Mouse (Mus musculus) stomach, embryonic 14.5 days (tissue): Measurements from ENCODE around the gene Surf4. TPM values are rescaled to one million over a fixed set of nuclear protein-coding genes. Genes with fewer than 3 reads are reported as not detected.

Experiments used
- ATAC-seq: fragments of 200-750 bp; cut with Nextera tagmentation; 2 replicates; pipeline ENCODE4 v1.8.0; 2017; ENCODE audit warnings: low read depth, moderate TSS enrichment; ENCODE audit not compliant: insufficient number of reproducible peaks, insufficient read depth, low FRiP score
- H3K27ac ChIP-seq: fragments of 300-500 bp; sonication (generic); 2 replicates; pipeline ENCODE4 v1.5.1; 2014; ENCODE audit warnings: mild to moderate bottlenecking, low read length, moderate library complexity, mixed read lengths
- H3K27me3 ChIP-seq: fragments of 300-500 bp; sonication (generic); 2 replicates; pipeline ENCODE4 v1.6.1; 2014; ENCODE audit warnings: low read length, control low read depth, mixed read lengths; ENCODE audit not compliant: control insufficient read depth, insufficient read depth
- H3K36me3 ChIP-seq: fragments of 300-500 bp; sonication (generic); 2 replicates; pipeline ENCODE4 v1.6.1; 2014; ENCODE audit warnings: mild to moderate bottlenecking, control low read depth, low read length, moderate library complexity, mixed read lengths; ENCODE audit not compliant: control insufficient read depth, insufficient read depth
- H3K4me1 ChIP-seq: fragments of 300-500 bp; sonication (generic); 2 replicates; pipeline ENCODE4 v1.6.1; 2014; ENCODE audit warnings: low read length, control low read depth, mixed read lengths; ENCODE audit not compliant: control insufficient read depth, insufficient read depth
- H3K4me2 ChIP-seq: fragments of 300-500 bp; sonication (generic); replicated peaks from 2 replicates; pipeline ENCODE4 v1.6.1; 2014; ENCODE audit warnings: low read depth, low read length, control low read depth
- H3K4me3 ChIP-seq: fragments of 300-500 bp; sonication (generic); 2 replicates; pipeline ENCODE4 v1.5.1; 2014; ENCODE audit warnings: low read depth, low read length, control low read depth
- H3K9ac ChIP-seq: fragments of 300-500 bp; sonication (generic); replicated peaks from 2 replicates; pipeline ENCODE4 v1.6.1; 2014; ENCODE audit warnings: low read depth, mild to moderate bottlenecking, control low read depth, low read length, moderate library complexity, mixed read lengths
- H3K9me3 ChIP-seq: fragments of 300-500 bp; sonication (generic); 2 replicates; pipeline ENCODE4 v1.6.1; 2016; ENCODE audit warnings: low read depth, low read length, control low read depth; ENCODE audit not compliant: control insufficient read depth
- WGBS: fragments of 180-500 bp; shearing (Covaris S2); extraction: QIAGEN DNeasy Blood & Tissue Kit; methylation state at CpG from one replicate; pipeline ENCODE4 v1.1.7; 2014; 5-methylcytosine and 5-hydroxymethylcytosine counted together
- polyA plus RNA-seq: library from polyadenylated mRNA; unstranded; fragments of >200 nt; fragmentation: Nextera tagmentation; extraction: Ambion mirVana; gene quantifications from 2 replicates; pipeline ENCODE4 v1.2.1, GENCODE M21; 2014

The Surf4 gene
- 199 and 218 TPM in 2 replicates for polyA plus RNA-seq

DNA sequence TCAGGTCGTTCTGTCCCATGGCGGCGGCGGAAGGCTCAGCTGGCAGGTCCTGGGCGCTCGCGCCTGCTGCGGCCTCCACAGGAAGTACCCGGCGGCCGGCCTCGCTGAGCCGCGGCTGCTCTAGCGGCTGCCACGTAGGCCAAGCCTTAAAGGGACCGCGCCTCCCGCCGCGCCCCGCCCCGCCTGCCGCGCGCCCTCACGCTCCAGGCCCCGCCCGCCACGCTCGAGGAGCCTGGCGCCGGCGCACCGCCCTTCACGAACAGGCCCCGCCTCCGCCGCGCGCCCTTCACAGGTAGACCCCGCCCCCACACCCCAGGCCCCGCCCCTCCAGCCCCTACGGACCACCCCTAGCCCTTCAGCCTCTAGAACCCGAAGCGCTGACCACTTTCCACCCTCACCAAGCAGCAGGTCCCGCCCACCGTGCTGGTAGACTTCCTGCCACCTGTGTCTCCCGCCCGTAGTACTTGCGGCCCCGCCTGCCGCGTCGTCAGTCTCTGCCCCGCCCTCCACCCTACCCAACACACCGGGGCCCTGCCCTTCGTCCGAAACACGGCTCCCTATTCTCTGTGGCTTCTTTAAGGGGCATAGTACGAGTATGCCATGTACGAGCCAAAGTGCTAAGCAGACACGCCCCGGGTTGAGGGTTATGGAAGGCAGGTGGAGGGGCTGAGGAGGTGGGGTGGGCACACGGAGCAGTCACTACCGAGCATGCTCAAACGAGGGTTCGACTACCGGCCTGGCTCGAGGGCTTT is at the start of gene Surf4, which contains the start of gene Stkld1:
Surf4 (minus strand) TSS at position 625 of the 752 bp plus-strand sequence.
Stkld1 (plus strand) TSS at position 744 of the 752 bp plus-strand sequence.
- Histone ChIP-seq H3K27ac (peak within 1 kb of the TSS; percentile 92), H3K27me3 (no peaks in the 10 kb centered on the region), H3K4me3 (peak within 1 kb of the TSS; percentile 91), H3K36me3 (peaks cover 19% of the 10 kb centered on the region; the same call in 1 of the 2 replicates), H3K9me3 (no peaks in the 10 kb centered on the region), H3K9ac (peak within 1 kb of the TSS; percentile 99), H3K4me2 (peak within 1 kb of the TSS; percentile 74), H3K4me1 (peaks cover 11% of the 10 kb centered on the region)
- ATAC-seq, result peak; percentile 95
- under 1% methylated on average over 69 of the region's 70 CpGs for WGBS

DNA sequence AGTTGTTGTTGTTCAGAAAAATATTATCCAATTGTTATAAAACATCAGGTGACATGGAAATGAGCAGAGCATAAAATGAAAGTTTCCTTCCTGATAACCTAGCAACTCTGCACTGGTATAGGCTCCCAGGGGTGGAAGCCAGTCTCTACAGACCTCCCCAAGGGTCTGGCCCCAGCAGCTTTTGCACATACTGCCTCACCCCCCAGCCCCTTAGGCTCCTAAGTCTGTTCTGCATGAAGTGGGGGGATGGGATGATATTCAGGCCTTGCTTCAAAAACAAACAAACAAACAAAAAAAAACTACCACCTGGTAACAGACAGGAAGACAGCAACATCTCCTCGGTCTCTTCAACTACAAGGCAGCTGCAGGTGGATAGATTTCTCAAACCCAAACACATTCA is 46.6 kb upstream of the Surf4 start:
- WGBS, result 57% methylated on average over 1 of the region's 1 CpGs
- no peak for ATAC-seq
- no peaks in the 10 kb centered on the region for H3K27me3 ChIP-seq

DNA sequence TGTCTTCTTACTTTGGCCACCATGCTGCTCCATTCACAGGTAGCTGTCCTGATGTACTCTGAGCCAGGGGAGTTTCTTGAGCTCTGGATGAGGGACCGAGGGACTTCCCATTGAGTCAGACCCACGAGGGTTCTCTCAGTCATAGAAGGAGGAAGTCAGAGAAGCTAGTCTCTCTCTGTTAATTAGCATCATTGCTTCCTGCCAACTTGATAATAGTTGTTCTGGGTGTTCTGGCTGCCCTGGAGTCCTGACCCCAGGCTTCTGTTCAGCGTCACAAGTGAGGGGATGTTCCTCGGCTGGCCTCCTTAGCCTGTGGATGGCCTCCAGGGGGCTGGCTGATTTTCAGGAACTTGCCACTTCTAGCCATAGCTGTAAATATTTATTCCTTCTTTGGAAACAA is 40.2 kb upstream of the Surf4 start:
- Histone ChIP-seq H3K9ac (no peak overlapping the region), H3K27ac (no peak overlapping the region), H3K4me3 (no peak overlapping the region), H3K27me3 (no peaks in the 10 kb centered on the region), H3K9me3 (no peaks in the 10 kb centered on the region), H3K4me2 (no peak overlapping the region), H3K4me1 (no peaks in the 10 kb centered on the region), H3K36me3 (no peaks in the 10 kb centered on the region)
- 34% methylated on average over 4 of the region's 4 CpGs for WGBS
- ATAC-seq, result no peak

More for the DNA sequence above, 46.6 kb upstream of the Surf4 start:
- H3K4me2 ChIP-seq, result no peak overlapping the region
- H3K4me1 ChIP-seq, result no peaks in the 10 kb centered on the region
- H3K4me3 ChIP-seq, result no peak overlapping the region
- no peaks in the 10 kb centered on the region for H3K36me3 ChIP-seq
- H3K9me3 ChIP-seq, result no peaks in the 10 kb centered on the region
- no peak overlapping the region for H3K27ac ChIP-seq
- no peak overlapping the region for H3K9ac ChIP-seq

GRCm38 (mm10) chr2:26973116-26973515 is 39.4 kb upstream of the Surf4 start, which contains the start of gene Adamts13:
Adamts13 (plus strand) TSS chr2:26973416.
- Histone ChIP-seq H3K4me2 (no peak within 1 kb of the TSS), H3K36me3 (no peaks in the 10 kb centered on the region), H3K9me3 (no peaks in the 10 kb centered on the region), H3K27ac (no peak within 1 kb of the TSS), H3K27me3 (no peaks in the 10 kb centered on the region), H3K4me1 (no peaks in the 10 kb centered on the region), H3K4me3 (no peak within 1 kb of the TSS), H3K9ac (no peak within 1 kb of the TSS)
- no peak for ATAC-seq
- 58% methylated on average over 3 of the region's 3 CpGs for WGBS

GRCm38 (mm10) chr2:26967262-26967661 is 33.5 kb upstream of the Surf4 start:
- WGBS, result 73% methylated on average over 2 of the region's 2 CpGs
- no peak overlapping the region for H3K4me2 ChIP-seq
- H3K4me1 ChIP-seq, result peaks cover 9% of the 10 kb centered on the region
- H3K4me3 ChIP-seq, result no peak overlapping the region
- H3K27me3 ChIP-seq, result no peaks in the 10 kb centered on the region
- H3K27ac ChIP-seq, result no peak overlapping the region
- H3K9me3 ChIP-seq, result no peaks in the 10 kb centered on the region
- H3K36me3 ChIP-seq, result peaks cover under 1% of the 10 kb centered on the region; the same call in 1 of the 2 replicates
- H3K9ac ChIP-seq, result no peak overlapping the region
- no peak for ATAC-seq

GRCm38 (mm10) chr2:26964724-26965370 is 31.1 kb upstream of the Surf4 start:
- Histone ChIP-seq H3K9me3 (no peaks in the 10 kb centered on the region), H3K4me2 (peak overlapping the region; percentile 85), H3K9ac (peak overlapping the region; percentile 90), H3K27me3 (no peaks in the 10 kb centered on the region), H3K4me3 (peak overlapping the region; percentile 87), H3K4me1 (peaks cover 14% of the 10 kb centered on the region), H3K36me3 (peaks cover 17% of the 10 kb centered on the region), H3K27ac (peak overlapping the region; percentile 91)
- WGBS, result 14% methylated on average over 14 of the region's 14 CpGs
- no peak for ATAC-seq

GRCm38 (mm10) chr2:26963923-26964723 is 30.4 kb upstream of the Surf4 start, which contains the start of gene Rexo4:
Rexo4 (minus strand) TSS chr2:26964386.
- Histone ChIP-seq H3K4me2 (peak within 1 kb of the TSS; percentile 85), H3K9ac (peak within 1 kb of the TSS; percentile 90), H3K27me3 (no peaks in the 10 kb centered on the region), H3K36me3 (peaks cover 17% of the 10 kb centered on the region), H3K9me3 (no peaks in the 10 kb centered on the region), H3K4me1 (peaks cover 14% of the 10 kb centered on the region), H3K4me3 (peak within 1 kb of the TSS; percentile 87), H3K27ac (peak within 1 kb of the TSS; percentile 91)
- WGBS, result under 1% methylated on average over 50 of the region's 50 CpGs
- peak; percentile 93 for ATAC-seq

GRCm38 (mm10) chr2:26960756-26961155 is 27.0 kb upstream of the Surf4 start:
- Histone ChIP-seq H3K27me3 (no peaks in the 10 kb centered on the region), H3K4me3 (no peak overlapping the region), H3K4me1 (peaks cover 14% of the 10 kb centered on the region), H3K4me2 (no peak overlapping the region), H3K36me3 (peaks cover 47% of the 10 kb centered on the region), H3K9me3 (no peaks in the 10 kb centered on the region), H3K9ac (no peak overlapping the region), H3K27ac (no peak overlapping the region)
- ATAC-seq, result no peak
- WGBS, result 85% methylated on average over 4 of the region's 4 CpGs
